Mouse (Mus musculus) lung, postnatal 0 days (tissue): ENCODE measurements around the gene Phf21a.
A peak's percentile ranks its signal among the peaks of the same experiment; 100 is the strongest.

Source experiments
- CTCF ChIP-seq: IDR thresholded peaks from 2 replicates; pipeline ENCODE4 v1.5.1; 2016; ENCODE audit warnings: antibody characterized with exemption, mild to moderate bottlenecking
- EP300 ChIP-seq: IDR thresholded peaks from 2 replicates; pipeline ENCODE4 v1.6.1; 2016; ENCODE audit warnings: antibody characterized with exemption, mild to moderate bottlenecking, control low read depth

- TF ChIP-seq CTCF (no peak), EP300 (peak; percentile 49; the same call in 1 of the 2 replicates)
These were observed 196.4 kb downstream of the Phf21a start for GRCm38 (mm10) chr2:92289335-92289734.
